Mouse (Mus musculus): Measurements from ENCODE around the gene Hs6st3. TPM values are rescaled to one million over a fixed set of nuclear protein-coding genes. Genes with fewer than 3 reads are reported as not detected.

Gene Hs6st3
- polyA plus RNA-seq, 1 experiment from 2014 or later = 2.2 TPM

DNA sequence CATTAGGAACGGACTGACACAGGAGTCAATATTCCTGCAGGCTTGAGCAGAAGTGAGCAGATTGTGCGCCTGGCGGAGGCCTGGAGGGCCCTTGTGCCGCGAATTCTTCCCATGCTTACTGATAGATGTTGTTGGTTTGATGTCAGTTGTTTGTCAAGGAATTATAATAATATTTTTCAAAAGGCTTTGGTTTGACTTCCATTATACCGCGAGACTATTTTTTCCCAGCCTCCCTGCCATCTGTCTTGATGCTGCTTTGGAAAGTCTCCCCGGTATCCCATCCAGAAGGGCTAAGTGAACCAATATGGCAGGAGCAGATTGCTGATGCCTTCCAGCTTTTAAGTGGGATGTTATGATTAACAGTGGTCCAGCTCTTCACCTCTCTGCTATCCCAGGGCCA, 651.3 kb downstream of the Hs6st3 start:
- H3K9ac ChIP-seq = no peak overlapping the region
- H3K36me3 ChIP-seq (replicated peaks) = no peaks in the 10 kb centered on the region
- WGBS = 93% methylated on average over 8 of the region's 8 CpGs
- no peak overlapping the region for H3K4me3 ChIP-seq
- no peak overlapping the region for H3K4me2 ChIP-seq
- ATAC-seq (replicated peaks) = no peak
- no peak overlapping the region for H3K27ac ChIP-seq
- H3K4me1 ChIP-seq = no peaks in the 10 kb centered on the region
- H3K27me3 ChIP-seq (replicated peaks) = no peaks in the 10 kb centered on the region
- no peaks in the 10 kb centered on the region for H3K9me3 ChIP-seq

DNA sequence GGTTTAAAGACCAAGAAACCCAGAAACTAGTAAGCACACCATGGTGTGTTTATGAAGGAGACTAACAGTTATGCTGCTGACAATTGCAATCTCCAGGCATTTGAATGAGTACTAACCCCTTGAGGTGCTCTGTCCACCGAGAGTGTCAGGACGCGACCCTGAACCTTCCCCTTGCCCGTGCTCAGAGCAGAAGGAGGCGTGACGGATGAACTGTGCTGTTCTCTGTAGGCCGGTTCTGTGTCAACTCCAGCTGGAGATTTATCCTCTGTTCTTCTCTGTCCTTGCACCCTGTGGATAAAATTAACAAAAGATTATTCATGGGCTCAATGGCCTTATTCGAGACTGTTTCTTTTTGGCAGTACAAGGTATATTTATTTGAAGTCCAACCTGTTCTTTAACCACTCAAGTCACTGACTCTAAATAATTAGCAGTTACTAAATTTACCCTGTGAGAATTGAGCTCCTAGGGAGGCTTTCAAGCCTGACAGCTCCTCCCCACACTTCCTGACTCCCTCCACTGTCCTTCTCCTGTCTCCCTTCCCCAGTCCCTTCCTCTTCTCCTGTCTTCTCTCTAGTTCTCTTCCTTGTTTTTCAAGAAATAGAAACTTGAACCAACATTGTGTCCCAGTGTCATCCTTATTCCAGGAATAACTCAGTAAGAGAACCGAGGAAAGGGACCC, 659.2 kb downstream of the Hs6st3 start:
- Histone ChIP-seq H3K4me2 (no peak overlapping the region), H3K4me1 (no peaks in the 10 kb centered on the region), H3K27me3 (replicated peaks) (no peaks in the 10 kb centered on the region), H3K9ac (no peak overlapping the region), H3K36me3 (replicated peaks) (no peaks in the 10 kb centered on the region), H3K27ac (no peak overlapping the region), H3K9me3 (no peaks in the 10 kb centered on the region), H3K4me3 (no peak overlapping the region)
- 40% methylated on average over 9 of the region's 9 CpGs for WGBS
- no peak for ATAC-seq (replicated peaks)

GRCm38 (mm10) chr14:119798561-119798960, 660.4 kb downstream of the Hs6st3 start:
- no peak overlapping the region for H3K9ac ChIP-seq
- H3K4me2 ChIP-seq = no peak overlapping the region
- H3K4me1 ChIP-seq = no peaks in the 10 kb centered on the region
- H3K4me3 ChIP-seq = no peak overlapping the region
- no peaks in the 10 kb centered on the region for H3K9me3 ChIP-seq
- 92% methylated on average over 11 of the region's 11 CpGs for WGBS
- H3K27ac ChIP-seq = no peak overlapping the region
- H3K27me3 ChIP-seq (replicated peaks) = no peaks in the 10 kb centered on the region
- no peak for ATAC-seq (replicated peaks)
- no peaks in the 10 kb centered on the region for H3K36me3 ChIP-seq (replicated peaks)

DNA sequence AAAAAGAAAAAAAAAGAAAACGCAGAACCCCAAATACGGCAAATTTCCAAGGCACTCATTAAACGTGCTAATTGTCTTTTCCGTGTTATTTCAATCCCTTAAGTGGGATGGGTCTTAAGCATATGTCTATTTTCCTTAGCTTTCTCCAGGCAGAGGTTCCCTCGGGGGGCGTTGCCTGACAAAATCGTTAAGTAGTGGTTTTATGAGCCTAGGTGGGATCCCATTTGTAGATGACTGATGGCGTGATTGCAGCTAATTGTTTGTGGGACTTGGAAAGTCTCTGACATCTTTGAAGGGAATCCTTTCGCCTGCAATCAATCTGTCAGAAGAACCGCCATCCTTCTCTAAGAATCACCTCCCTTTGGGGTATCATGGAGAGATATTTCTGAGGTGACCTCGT, 662.7 kb downstream of the Hs6st3 start:
- Histone ChIP-seq H3K4me2 (no peak overlapping the region), H3K36me3 (replicated peaks) (no peaks in the 10 kb centered on the region), H3K27ac (no peak overlapping the region), H3K4me1 (no peaks in the 10 kb centered on the region), H3K9ac (no peak overlapping the region), H3K4me3 (no peak overlapping the region), H3K27me3 (replicated peaks) (no peaks in the 10 kb centered on the region), H3K9me3 (no peaks in the 10 kb centered on the region)
- 79% methylated on average over 11 of the region's 11 CpGs for WGBS
- no peak for ATAC-seq (replicated peaks)

DNA sequence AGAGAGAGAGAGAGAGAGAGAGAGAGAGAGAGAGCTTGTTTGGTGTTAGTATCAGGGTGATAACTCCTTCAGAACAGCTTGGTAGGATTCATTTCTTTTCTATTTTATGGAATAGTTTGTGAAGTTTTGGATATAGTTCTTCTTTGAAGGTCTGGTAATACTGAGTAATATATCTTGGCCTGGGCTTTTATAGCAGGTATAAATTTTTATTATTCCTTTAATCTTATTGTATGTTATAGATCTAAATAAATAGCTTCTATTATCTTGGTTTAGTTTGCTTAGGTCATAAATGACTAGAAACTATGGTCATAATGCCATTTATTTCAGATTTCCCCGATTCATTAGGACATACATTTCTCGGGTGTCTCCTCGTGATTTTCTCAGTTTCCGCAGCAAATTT, 675.8 kb downstream of the Hs6st3 start:
- Histone ChIP-seq H3K4me1 (0 out of 2 replicates have a peak, but pooled peaks cover 3% of the 10 kb centered on the region), H3K4me3 (no peak overlapping the region), H3K27ac (no peak overlapping the region), H3K9me3 (no peaks in the 10 kb centered on the region), H3K36me3 (replicated peaks) (no peaks in the 10 kb centered on the region), H3K9ac (no peak overlapping the region), H3K27me3 (replicated peaks) (no peaks in the 10 kb centered on the region), H3K4me2 (no peak overlapping the region)
- ATAC-seq (replicated peaks) = no peak
- WGBS = 94% methylated on average over 4 of the region's 4 CpGs

GRCm38 (mm10) chr14:119815616-119816015, 677.5 kb downstream of the Hs6st3 start:
- WGBS = 89% methylated on average over 5 of the region's 5 CpGs
- Histone ChIP-seq H3K4me2 (no peak overlapping the region), H3K9ac (no peak overlapping the region), H3K36me3 (replicated peaks) (no peaks in the 10 kb centered on the region), H3K4me1 (0 out of 2 replicates have a peak, but pooled peaks cover 7% of the 10 kb centered on the region), H3K27ac (no peak overlapping the region), H3K27me3 (replicated peaks) (no peaks in the 10 kb centered on the region), H3K4me3 (no peak overlapping the region), H3K9me3 (no peaks in the 10 kb centered on the region)
- ATAC-seq (replicated peaks) = no peak

DNA sequence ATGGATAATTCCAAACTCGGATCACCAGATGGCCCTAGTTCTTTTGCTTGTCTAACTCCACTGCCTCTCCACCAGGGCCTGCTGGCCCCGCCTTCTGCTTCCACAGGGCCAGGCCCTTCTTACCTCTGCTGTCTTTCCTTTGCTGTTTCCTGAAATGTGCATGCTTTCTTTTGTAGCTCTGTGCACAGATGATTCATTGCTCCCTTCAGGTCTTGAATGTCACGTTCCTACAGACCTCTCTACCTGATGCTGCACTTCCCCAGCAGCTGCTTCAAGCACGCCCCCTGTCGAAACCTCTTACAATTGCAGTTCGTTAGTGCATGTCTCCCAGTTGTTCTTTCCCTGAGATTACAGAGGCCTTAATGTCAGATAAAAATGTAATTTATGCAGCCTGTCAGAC, 682.4 kb downstream of the Hs6st3 start:
- 0 out of 2 replicates have a peak, but pooled peaks cover 7% of the 10 kb centered on the region for H3K4me1 ChIP-seq
- H3K9ac ChIP-seq = no peak overlapping the region
- H3K4me3 ChIP-seq = no peak overlapping the region
- H3K27me3 ChIP-seq (replicated peaks) = no peaks in the 10 kb centered on the region
- WGBS = 61% methylated on average over 6 of the region's 6 CpGs
- ATAC-seq (replicated peaks) = 0 out of 2 replicates have a peak, but pooled peaks have one; percentile 14
- no peaks in the 10 kb centered on the region for H3K9me3 ChIP-seq
- no peak overlapping the region for H3K27ac ChIP-seq
- no peak overlapping the region for H3K4me2 ChIP-seq
- H3K36me3 ChIP-seq (replicated peaks) = no peaks in the 10 kb centered on the region

- H3K4me3 ChIP-seq = no peak overlapping the region
- H3K27ac ChIP-seq = peak overlapping the region; percentile 40
- peak; percentile 81 for ATAC-seq (replicated peaks)
- WGBS = 32% methylated on average over 19 of the region's 19 CpGs
- no peaks in the 10 kb centered on the region for H3K9me3 ChIP-seq
- H3K4me2 ChIP-seq = peak overlapping the region; percentile 30
- H3K27me3 ChIP-seq (replicated peaks) = no peaks in the 10 kb centered on the region
- H3K36me3 ChIP-seq (replicated peaks) = no peaks in the 10 kb centered on the region
- no peak overlapping the region for H3K9ac ChIP-seq
- H3K4me1 ChIP-seq = peaks cover 31% of the 10 kb centered on the region
These were observed 693.2 kb downstream of the Hs6st3 start for GRCm38 (mm10) chr14:119831165-119832011.

- Histone ChIP-seq H3K4me2 (peak overlapping the region; percentile 30), H3K27me3 (replicated peaks) (no peaks in the 10 kb centered on the region), H3K9ac (no peak overlapping the region), H3K36me3 (replicated peaks) (no peaks in the 10 kb centered on the region), H3K4me3 (no peak overlapping the region), H3K27ac (peak overlapping the region; percentile 40), H3K4me1 (peaks cover 31% of the 10 kb centered on the region), H3K9me3 (no peaks in the 10 kb centered on the region)
- ATAC-seq (replicated peaks) = no peak
- WGBS = 38% methylated on average over 7 of the region's 7 CpGs
These were observed 693.8 kb downstream of the Hs6st3 start for GRCm38 (mm10) chr14:119832012-119832325.

GRCm38 (mm10) chr14:119832940-119833339, 694.8 kb downstream of the Hs6st3 start:
- WGBS = 25% methylated on average over 9 of the region's 9 CpGs
- H3K4me3 ChIP-seq = no peak overlapping the region
- H3K4me1 ChIP-seq = peaks cover 31% of the 10 kb centered on the region
- ATAC-seq (replicated peaks) = peak; percentile 61; the same call in 1 of the 2 replicates
- H3K4me2 ChIP-seq = peak overlapping the region; percentile 10; the same call in 1 of the 2 replicates
- H3K27ac ChIP-seq = peak overlapping the region; percentile 60
- no peaks in the 10 kb centered on the region for H3K27me3 ChIP-seq (replicated peaks)
- H3K9ac ChIP-seq = no peak overlapping the region
- no peaks in the 10 kb centered on the region for H3K9me3 ChIP-seq
- no peaks in the 10 kb centered on the region for H3K36me3 ChIP-seq (replicated peaks)

DNA sequence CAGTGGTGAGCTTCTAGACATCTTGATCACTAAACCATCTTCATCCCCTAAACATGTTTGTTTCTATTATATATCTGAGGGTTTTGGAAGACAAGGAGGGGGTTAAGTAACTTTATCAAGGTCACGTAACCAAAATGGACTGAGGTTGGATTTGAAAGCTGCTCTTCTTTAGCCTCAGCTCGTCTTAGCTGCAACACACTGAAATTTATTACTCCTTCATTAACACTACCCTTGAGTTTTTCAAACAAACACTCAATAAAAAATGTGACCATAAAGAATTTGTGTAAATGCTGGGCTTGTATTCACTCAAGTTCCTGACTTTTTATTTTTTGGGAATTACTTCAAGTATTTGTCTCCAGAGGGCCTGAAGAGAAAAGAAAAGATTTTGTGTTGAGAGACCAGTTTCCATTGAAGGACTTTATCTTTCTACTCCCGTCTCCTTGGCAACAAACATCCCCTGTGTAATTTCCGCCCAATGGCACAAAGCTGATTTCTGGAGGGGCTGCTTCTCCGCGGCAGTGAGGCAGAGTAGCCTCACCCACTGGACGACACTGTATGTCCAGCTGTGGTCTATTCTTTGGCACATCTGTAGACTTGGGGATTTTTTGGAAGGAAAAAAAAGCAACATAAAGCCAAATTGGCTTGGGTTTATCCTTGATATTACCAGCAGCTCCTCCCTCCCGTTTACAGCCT, 696.0 kb downstream of the Hs6st3 start:
- Histone ChIP-seq H3K4me3 (no peak overlapping the region), H3K4me1 (peaks cover 36% of the 10 kb centered on the region), H3K27me3 (replicated peaks) (no peaks in the 10 kb centered on the region), H3K36me3 (replicated peaks) (no peaks in the 10 kb centered on the region), H3K4me2 (no peak overlapping the region), H3K27ac (peak overlapping the region; percentile 49; the same call in 1 of the 2 replicates), H3K9me3 (no peaks in the 10 kb centered on the region), H3K9ac (no peak overlapping the region)
- ATAC-seq (replicated peaks) = no peak
- WGBS = 26% methylated on average over 8 of the region's 8 CpGs

DNA sequence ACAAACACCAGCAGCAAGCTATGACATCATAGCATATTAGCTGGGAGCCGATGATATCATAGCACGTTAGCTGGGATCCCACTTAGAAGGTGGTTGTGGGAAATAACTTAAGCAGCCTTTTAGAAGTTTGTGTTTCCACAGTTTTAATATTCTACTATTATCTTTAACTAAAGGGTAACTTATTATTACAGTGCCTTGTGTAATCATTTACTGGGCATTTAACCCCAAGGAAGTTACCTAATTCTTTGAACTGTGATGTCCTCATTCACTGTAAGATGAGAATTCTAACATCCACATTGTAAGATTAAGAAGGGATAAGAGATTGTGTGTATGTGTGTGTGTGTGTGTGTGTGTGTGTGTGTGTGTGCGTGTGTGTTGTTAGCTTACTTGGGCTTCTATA, 697.9 kb downstream of the Hs6st3 start:
- WGBS = 92% methylated on average over 3 of the region's 3 CpGs
- H3K4me1 ChIP-seq = peaks cover 36% of the 10 kb centered on the region
- H3K4me2 ChIP-seq = no peak overlapping the region
- no peak overlapping the region for H3K27ac ChIP-seq
- H3K36me3 ChIP-seq (replicated peaks) = no peaks in the 10 kb centered on the region
- H3K4me3 ChIP-seq = no peak overlapping the region
- no peak overlapping the region for H3K9ac ChIP-seq
- no peaks in the 10 kb centered on the region for H3K9me3 ChIP-seq
- H3K27me3 ChIP-seq (replicated peaks) = no peaks in the 10 kb centered on the region
- ATAC-seq (replicated peaks) = no peak

Data from midbrain, embryonic 15.5 days (tissue).